Mouse (Mus musculus) lung, embryonic 16.5 days (tissue): ENCODE results near the gene Fasn. TPM values are rescaled to one million over a fixed set of nuclear protein-coding genes. Genes with fewer than 3 reads are reported as not detected.
A peak's percentile ranks its signal among the peaks of the same experiment; 100 is the strongest.
"Not testable (repeated sequence)": the region's sequence is repeated elsewhere in the genome, so short reads cannot be mapped to it uniquely, and the experiment has no call there.

Source experiments
- ATAC-seq: fragments of 200-750 bp; cut with Nextera tagmentation; 2 replicates; pipeline ENCODE4 v1.8.0; 2017; ENCODE audit warnings: low read depth, mild to moderate bottlenecking, moderate library complexity
- H3K27ac ChIP-seq: fragments of 300-500 bp; sonication (generic); 2 replicates; pipeline ENCODE4 v1.5.1; 2014; ENCODE audit warnings: mild to moderate bottlenecking, control low read depth, low read length
- H3K27me3 ChIP-seq: fragments of 300-500 bp; sonication (generic); 2 replicates; pipeline ENCODE4 v1.6.1; 2014; ENCODE audit warnings: low read depth, low read length, mixed read lengths; ENCODE audit not compliant: control insufficient read depth, insufficient read depth
- H3K36me3 ChIP-seq: fragments of 300-500 bp; sonication (generic); 2 replicates; pipeline ENCODE4 v1.6.1; 2014; ENCODE audit warnings: low read length; ENCODE audit not compliant: control insufficient read depth, insufficient read depth
- H3K4me1 ChIP-seq: fragments of 300-500 bp; sonication (generic); replicated peaks from 2 replicates; pipeline ENCODE4 v1.6.1; 2014; ENCODE audit warnings: low read length, mixed read lengths; ENCODE audit not compliant: control insufficient read depth, insufficient read depth
- H3K4me2 ChIP-seq: fragments of 300-500 bp; sonication (generic); 2 replicates; pipeline ENCODE4 v1.6.1; 2014; ENCODE audit warnings: low read depth, low read length, control low read depth
- H3K4me3 ChIP-seq: fragments of 300-500 bp; sonication (generic); 2 replicates; pipeline ENCODE4 v1.5.1; 2014; ENCODE audit warnings: mild to moderate bottlenecking, low read length, control low read depth
- H3K9ac ChIP-seq: fragments of 300-500 bp; sonication (generic); 2 replicates; pipeline ENCODE4 v1.6.1; 2014; ENCODE audit warnings: low read length, control low read depth
- H3K9me3 ChIP-seq: fragments of 300-500 bp; sonication (generic); 2 replicates; pipeline ENCODE4 v1.6.1; 2016; ENCODE audit warnings: low read length; ENCODE audit not compliant: control insufficient read depth
- WGBS: fragments of 180-500 bp; shearing (Covaris S2); extraction: QIAGEN DNeasy Blood & Tissue Kit; methylation state at CpG from one replicate; pipeline ENCODE4 v1.1.7; 2014; 5-methylcytosine and 5-hydroxymethylcytosine counted together
- polyA plus RNA-seq: library from polyadenylated mRNA; unstranded; fragments of >200 nt; fragmentation: Nextera tagmentation; extraction: Ambion mirVana; gene quantifications from 2 replicates; pipeline ENCODE4 v1.2.1, GENCODE M21; 2015

The Fasn gene
- polyA plus RNA-seq = 50.6 and 53.5 TPM in 2 replicates

DNA sequence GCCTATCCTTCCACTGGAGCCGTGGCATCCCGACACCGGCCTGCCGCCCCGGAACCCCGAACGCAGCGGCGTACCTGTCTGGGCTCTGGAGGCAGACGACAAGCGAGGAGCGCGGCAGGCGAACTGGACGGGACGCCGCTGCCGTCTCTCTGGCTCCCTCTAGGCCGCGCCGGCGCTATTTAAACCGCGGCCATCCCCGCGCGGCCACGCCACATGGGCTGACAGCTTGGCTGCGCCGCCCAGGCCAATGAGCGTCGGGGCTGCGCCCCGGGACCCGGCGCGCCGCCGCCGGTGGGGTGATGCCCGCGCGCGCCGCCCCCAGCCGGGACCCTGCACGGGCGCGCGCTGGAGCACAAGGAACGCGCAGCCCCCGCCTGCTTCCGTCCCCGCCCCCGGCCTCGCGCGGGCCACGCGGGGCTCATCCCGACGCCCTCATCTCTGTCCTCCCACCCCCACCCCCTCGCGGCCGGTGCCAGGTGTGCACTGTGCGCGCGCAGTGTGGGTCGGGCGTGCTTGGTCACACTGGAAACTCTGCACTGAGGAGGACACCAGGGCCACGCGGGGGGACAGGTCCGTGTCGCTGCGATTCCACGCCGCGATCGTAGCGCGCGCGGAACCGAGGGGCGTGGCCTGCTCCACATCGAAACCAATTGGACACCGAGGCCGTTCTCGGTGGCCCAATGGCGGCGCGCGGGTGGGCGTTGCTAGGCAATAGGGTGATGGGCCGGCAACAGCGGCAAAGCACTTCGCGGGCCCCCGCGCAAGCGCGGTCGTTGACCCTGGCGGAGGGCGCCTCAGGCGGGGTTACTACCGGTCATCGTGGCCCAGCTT lies at the start of gene Fasn:
TSS of gene Fasn (minus strand) at position 592 of the 831 bp plus-strand sequence.
- peak within 1 kb of the TSS; percentile 78 for H3K4me2 ChIP-seq
- peak within 1 kb of the TSS; percentile 96 for H3K27ac ChIP-seq
- peaks cover 15% of the 10 kb centered on the region for H3K36me3 ChIP-seq
- peak within 1 kb of the TSS; percentile 91 for H3K9ac ChIP-seq
- no peaks in the 10 kb centered on the region for H3K9me3 ChIP-seq
- under 1% methylated on average over 101 of the region's 109 CpGs for WGBS
- peaks cover 27% of the 10 kb centered on the region for H3K4me1 ChIP-seq
- H3K27me3 ChIP-seq = no peaks in the 10 kb centered on the region
- peak within 1 kb of the TSS; percentile 82 for H3K4me3 ChIP-seq
- peak; percentile 94 for ATAC-seq

DNA sequence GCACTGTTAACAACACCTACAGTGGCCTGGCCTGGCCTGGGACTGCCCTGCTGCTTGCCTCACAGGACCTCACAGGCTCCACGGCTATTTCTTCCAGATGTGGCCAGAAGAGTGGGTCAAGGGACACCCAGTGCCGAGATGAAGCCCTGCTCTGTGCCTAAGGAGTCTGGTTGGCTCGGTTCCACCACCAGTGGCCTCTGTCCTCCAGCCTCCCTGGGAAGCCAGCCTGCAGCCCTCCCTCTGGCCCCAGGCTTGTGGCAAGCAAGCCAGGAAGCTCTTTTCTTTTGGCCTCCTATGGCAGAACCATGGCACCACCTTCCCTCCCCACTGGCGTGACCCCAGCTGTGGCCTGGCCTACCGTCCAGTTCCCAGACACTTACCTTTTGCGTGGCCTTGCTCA lies 48.9 kb upstream of the Fasn start:
- 69% methylated on average over 6 of the region's 6 CpGs for WGBS
- ATAC-seq = no peak
- no peaks in the 10 kb centered on the region for H3K27me3 ChIP-seq

DNA sequence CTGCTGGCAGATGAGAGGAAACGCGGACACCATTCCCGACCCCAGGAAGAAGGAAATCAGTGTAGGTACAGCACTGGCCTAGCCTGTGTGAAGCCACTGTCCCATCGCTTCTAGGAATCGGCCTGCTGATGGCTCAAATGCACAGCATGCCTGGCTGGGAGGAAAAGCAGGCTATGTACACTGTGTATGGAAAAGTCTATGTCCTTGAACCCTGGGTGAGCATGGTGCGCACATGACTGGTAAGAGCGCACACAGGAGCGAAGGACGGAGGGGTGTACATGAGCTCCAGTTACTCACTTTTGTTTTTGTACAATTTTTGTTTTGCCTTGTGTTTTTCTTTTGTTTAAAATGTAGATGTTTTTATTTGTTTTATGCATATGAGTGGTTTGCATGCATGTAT lies 47.2 kb upstream of the Fasn start:
- Histone ChIP-seq H3K9ac (no peak overlapping the region), H3K9me3 (no peaks in the 10 kb centered on the region), H3K4me1 (no peaks in the 10 kb centered on the region), H3K27ac (no peak overlapping the region), H3K27me3 (no peaks in the 10 kb centered on the region), H3K4me2 (no peak overlapping the region), H3K36me3 (no peaks in the 10 kb centered on the region), H3K4me3 (no peak overlapping the region)
- 89% methylated on average over 9 of the region's 9 CpGs for WGBS
- ATAC-seq = no peak

More for the DNA sequence above, 48.9 kb upstream of the Fasn start:
- H3K27ac ChIP-seq = no peak overlapping the region
- no peak overlapping the region for H3K9ac ChIP-seq
- H3K4me2 ChIP-seq = no peak overlapping the region
- H3K4me3 ChIP-seq = no peak overlapping the region
- H3K36me3 ChIP-seq = no peaks in the 10 kb centered on the region
- H3K4me1 ChIP-seq = no peaks in the 10 kb centered on the region
- H3K9me3 ChIP-seq = no peaks in the 10 kb centered on the region

DNA sequence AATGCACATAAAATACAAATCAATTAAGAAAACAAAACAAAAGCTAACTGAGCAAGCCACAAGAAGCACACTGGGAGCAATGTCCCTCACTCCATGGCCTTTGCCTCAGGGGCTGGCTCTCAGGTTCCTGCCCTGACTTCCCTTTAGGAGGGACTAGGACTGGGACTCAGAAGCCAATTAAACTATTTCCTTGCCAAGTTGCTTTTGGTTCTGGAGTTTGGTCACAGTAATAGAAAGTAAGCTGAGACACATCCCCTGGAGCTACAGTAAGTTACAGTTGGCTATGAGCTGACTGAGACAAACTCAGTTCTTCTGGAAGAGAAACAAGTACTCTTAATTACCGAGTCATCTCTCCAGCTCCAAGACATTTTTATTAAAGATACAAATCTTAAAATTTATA lies 41.5 kb upstream of the Fasn start:
- H3K36me3 ChIP-seq = no peaks in the 10 kb centered on the region
- no peaks in the 10 kb centered on the region for H3K4me1 ChIP-seq
- no peak overlapping the region for H3K4me2 ChIP-seq
- ATAC-seq = no peak
- H3K27ac ChIP-seq = no peak overlapping the region
- no peaks in the 10 kb centered on the region for H3K27me3 ChIP-seq
- no peak overlapping the region for H3K4me3 ChIP-seq
- H3K9ac ChIP-seq = no peak overlapping the region
- no peaks in the 10 kb centered on the region for H3K9me3 ChIP-seq
- 80% methylated on average over 1 of the region's 1 CpGs for WGBS

DNA sequence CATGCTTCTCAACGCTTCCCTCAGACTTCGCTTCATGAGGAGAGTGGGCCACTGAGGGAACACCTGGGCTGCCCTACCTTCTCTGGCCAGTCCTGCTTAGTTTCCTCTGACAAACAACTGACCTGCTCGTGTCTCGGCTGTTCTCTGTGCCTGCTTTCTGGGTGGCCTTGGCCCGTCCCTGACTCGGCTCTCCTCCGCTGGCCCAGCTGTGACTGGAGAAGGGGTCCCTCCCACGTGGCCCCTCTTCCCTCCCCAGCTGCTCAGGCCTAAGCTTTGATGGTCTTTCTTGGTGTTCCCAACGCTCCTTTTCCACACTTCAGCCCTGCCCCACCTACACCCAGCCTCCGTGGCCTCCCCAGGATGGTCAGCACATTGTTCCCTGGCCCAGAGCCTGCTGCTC lies 38.5 kb upstream of the Fasn start:
- no peak for ATAC-seq
- 66% methylated on average over 10 of the region's 10 CpGs for WGBS
- Histone ChIP-seq H3K4me2 (no peak overlapping the region), H3K27ac (no peak overlapping the region), H3K4me1 (no peaks in the 10 kb centered on the region), H3K9ac (no peak overlapping the region), H3K4me3 (no peak overlapping the region), H3K36me3 (0 out of 2 replicates have a peak, but pooled peaks cover 3% of the 10 kb centered on the region), H3K9me3 (no peaks in the 10 kb centered on the region), H3K27me3 (no peaks in the 10 kb centered on the region)

DNA sequence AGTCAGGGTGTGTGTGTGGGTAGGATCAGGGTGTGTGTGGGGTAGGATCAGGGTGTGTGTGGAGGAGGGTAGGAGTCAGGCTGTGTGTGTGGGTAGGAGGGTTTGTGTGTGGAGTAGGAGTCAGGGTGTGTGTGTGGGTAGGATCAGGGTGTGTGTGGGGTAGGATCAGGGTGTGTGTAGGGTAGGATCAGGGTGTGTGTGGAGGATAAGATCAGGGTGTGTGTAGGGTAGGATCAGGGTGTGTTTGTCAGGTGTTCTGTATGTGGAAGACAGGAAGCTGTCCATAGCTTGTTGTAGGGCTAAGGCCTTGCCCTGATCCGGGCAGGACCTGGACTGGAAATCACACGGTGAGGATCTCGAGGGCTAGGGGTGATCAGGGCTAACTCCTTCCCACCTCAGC lies 31.6 kb upstream of the Fasn start:
- not testable (repeated sequence) for H3K36me3 ChIP-seq, H3K4me3 ChIP-seq, H3K9ac ChIP-seq, H3K4me2 ChIP-seq, H3K27ac ChIP-seq, H3K9me3 ChIP-seq, ATAC-seq, H3K27me3 ChIP-seq
- peaks cover 30% of the 10 kb centered on the region for H3K4me1 ChIP-seq
- WGBS = 95% methylated on average over 3 of the region's 3 CpGs

DNA sequence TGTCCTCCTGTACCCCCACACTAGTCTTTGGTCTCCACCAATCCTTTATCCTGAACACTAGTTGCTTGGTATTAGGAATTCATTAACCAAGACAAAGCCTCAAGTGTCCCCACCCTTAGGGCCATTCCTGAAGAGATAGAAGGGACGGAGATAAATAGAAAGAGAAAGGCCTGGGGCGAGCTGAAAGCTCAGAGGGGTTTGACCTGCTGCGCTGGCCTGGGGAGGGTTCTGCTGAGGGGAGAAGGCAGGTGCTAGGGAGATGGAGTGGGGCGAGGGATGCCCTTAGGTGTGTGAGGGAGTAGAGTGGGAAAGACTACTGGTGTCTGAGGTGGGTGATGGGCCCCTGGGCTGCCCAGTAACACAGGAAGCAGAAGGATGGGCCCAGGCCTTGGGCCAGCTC lies 29.4 kb upstream of the Fasn start:
- 58% methylated on average over 4 of the region's 4 CpGs for WGBS
- Histone ChIP-seq H3K4me3 (no peak overlapping the region), H3K4me2 (no peak overlapping the region), H3K9me3 (no peaks in the 10 kb centered on the region), H3K27me3 (no peaks in the 10 kb centered on the region), H3K4me1 (peaks cover 38% of the 10 kb centered on the region), H3K36me3 (peaks cover 2% of the 10 kb centered on the region; the same call in 1 of the 2 replicates), H3K27ac (peak overlapping the region; percentile 79), H3K9ac (0 out of 2 replicates have a peak overlapping the region, but pooled peaks have one; percentile 6)
- peak; percentile 8; the same call in 1 of the 2 replicates for ATAC-seq

DNA sequence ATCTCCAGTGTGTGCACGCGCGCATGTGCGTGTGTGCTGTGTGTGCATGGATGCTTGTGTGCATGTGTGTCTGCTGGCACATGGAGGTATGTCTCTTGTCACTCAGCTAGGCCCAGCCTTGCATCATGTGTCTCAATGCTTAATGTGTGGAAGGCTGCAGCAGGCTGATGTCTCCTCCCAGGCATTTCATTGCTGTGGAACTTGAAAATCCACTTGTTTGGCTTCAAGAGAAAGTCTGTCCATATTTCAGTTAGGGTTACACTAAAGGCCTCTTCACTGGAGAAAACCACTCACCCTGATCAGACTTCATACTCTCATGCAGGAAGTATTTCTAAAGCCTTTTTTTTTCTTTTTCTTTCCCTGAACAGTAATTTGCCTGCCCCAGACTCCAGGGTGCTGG lies 28.8 kb upstream of the Fasn start:
- peak; percentile 53 for ATAC-seq
- Histone ChIP-seq H3K27ac (peak overlapping the region; percentile 91), H3K9ac (no peak overlapping the region), H3K36me3 (peaks cover 2% of the 10 kb centered on the region; the same call in 1 of the 2 replicates), H3K27me3 (no peaks in the 10 kb centered on the region), H3K4me3 (no peak overlapping the region), H3K4me2 (no peak overlapping the region), H3K4me1 (peaks cover 38% of the 10 kb centered on the region), H3K9me3 (no peaks in the 10 kb centered on the region)
- 90% methylated on average over 4 of the region's 4 CpGs for WGBS

DNA sequence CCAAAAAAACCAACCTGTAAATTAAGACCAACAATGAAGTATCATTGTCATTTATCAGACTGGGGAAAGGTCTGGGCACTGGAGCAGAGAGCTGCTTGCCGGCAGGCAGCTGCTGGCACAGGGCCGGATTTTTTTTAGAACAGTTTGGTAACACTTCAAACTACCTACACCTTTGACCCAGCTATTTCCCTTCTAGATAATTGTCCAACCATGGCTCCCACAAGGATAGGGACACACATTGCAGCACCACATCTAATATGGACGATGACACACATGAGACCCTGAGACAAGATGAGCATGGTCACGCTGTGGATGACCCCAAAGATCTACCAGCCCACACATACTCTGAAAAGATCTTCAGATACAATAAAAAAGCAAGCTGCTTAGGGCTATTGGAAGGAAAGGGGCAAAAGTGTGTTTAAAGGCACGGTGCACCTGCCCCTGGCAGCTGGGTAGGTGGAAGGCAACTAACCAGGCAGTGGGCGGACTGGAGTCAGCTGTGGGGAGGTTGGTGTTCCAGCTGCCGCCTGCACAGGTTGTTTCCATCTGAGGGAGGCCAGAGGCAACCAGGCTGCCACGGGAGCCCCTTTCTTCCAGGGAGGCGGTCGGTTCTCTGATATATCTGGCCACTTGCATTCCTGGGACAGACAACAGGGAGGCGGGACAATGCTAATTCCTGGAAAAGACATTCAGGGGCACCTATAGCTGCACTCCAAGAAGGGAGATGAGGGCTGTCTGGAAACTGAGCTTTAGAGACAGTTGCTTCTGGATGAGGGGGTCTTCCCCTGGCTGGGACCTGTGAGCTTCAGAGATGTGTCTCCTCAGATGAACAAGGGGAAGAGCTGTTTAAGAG lies 28.0 kb upstream of the Fasn start:
- Histone ChIP-seq H3K36me3 (peaks cover 2% of the 10 kb centered on the region; the same call in 1 of the 2 replicates), H3K9me3 (no peaks in the 10 kb centered on the region), H3K27ac (peak overlapping the region; percentile 91), H3K9ac (no peak overlapping the region), H3K4me3 (no peak overlapping the region), H3K4me2 (no peak overlapping the region), H3K4me1 (peaks cover 38% of the 10 kb centered on the region), H3K27me3 (no peaks in the 10 kb centered on the region)
- 43% methylated on average over 11 of the region's 11 CpGs for WGBS
- ATAC-seq = no peak
